Mouse (Mus musculus) large intestine, adult 2 months (tissue): Measurements from ENCODE around the gene Bsdc1. TPM values are rescaled to one million over a fixed set of nuclear protein-coding genes. Genes with fewer than 3 reads are reported as not detected.
"Not testable (repeated sequence)": the region's sequence is repeated elsewhere in the genome, so short reads cannot be mapped to it uniquely, and the experiment has no call there.

Experiments used
- DNase-seq: peaks from one replicate; pipeline ENCODE4 v3.0.0-alpha.2; 2012; ENCODE audit warnings: low read depth, low spot score
- WGBS: fragments of 180-500 bp; shearing (Covaris S2); methylation state at CpG from one replicate; pipeline ENCODE4 v1.1.7; 2018; 5-methylcytosine and 5-hydroxymethylcytosine counted together
- polyA plus RNA-seq: library from polyadenylated mRNA; depleted of rRNA; stranded (reverse); fragments of >200 nt; gene quantifications from 2 replicates; pipeline ENCODE4 v1.2.3, GENCODE M21; 2012; rRNA removed

Bsdc1 gene
- polyA plus RNA-seq, 1 experiment = 22.8 TPM

GRCm38 (mm10) chr4:129509650-129510049, 48.3 kb downstream of the Bsdc1 start:
- WGBS = 86% methylated on average over 3 of the region's 3 CpGs
- no peak for DNase-seq

GRCm38 (mm10) chr4:129510723-129511412, 49.5 kb downstream of the Bsdc1 start:
- DNase-seq = no peak
- WGBS = 66% methylated on average over 6 of the region's 6 CpGs

- WGBS = 42% methylated on average over 6 of the region's 6 CpGs
- DNase-seq = no peak
Observed at GRCm38 (mm10) chr4:129511413-129512096, 50.2 kb downstream of the Bsdc1 start.

- DNase-seq = no peak
Observed at GRCm38 (mm10) chr4:129513086-129513767, 51.8 kb downstream of the Bsdc1 start, which contains the start of gene Marcksl1. Marcksl1 (plus strand) TSS chr4:129513581.

GRCm38 (mm10) chr4:129513891-129514290, 52.5 kb downstream of the Bsdc1 start:
- no peak for DNase-seq
- 2% methylated on average over 50 of the region's 57 CpGs for WGBS

More at GRCm38 (mm10) chr4:129513086-129513767, 51.8 kb downstream of the Bsdc1 start, which contains the start of gene Marcksl1:
- 11% methylated on average over 47 of the region's 47 CpGs for WGBS

GRCm38 (mm10) chr4:129514300-129514898, 53.0 kb downstream of the Bsdc1 start:
- DNase-seq = no peak
- WGBS = 2% methylated on average over 35 of the region's 35 CpGs

GRCm38 (mm10) chr4:129516925-129517324, 55.5 kb downstream of the Bsdc1 start:
- DNase-seq = no peak
- WGBS = 23% methylated on average over 2 of the region's 2 CpGs

GRCm38 (mm10) chr4:129518519-129518918, 57.1 kb downstream of the Bsdc1 start:
- 91% methylated on average over 8 of the region's 8 CpGs for WGBS
- no peak for DNase-seq

GRCm38 (mm10) chr4:129525338-129525737, 64.0 kb downstream of the Bsdc1 start:
- no peak for DNase-seq
- 71% methylated on average over 5 of the region's 5 CpGs for WGBS

GRCm38 (mm10) chr4:129525889-129526288, 64.5 kb downstream of the Bsdc1 start:
- no peak for DNase-seq
- WGBS = 33% methylated on average over 3 of the region's 3 CpGs

- 84% methylated on average over 6 of the region's 6 CpGs for WGBS
Observed at GRCm38 (mm10) chr4:129528901-129529300, 67.5 kb downstream of the Bsdc1 start.

More at GRCm38 (mm10) chr4:129528901-129529300, 67.5 kb downstream of the Bsdc1 start:
- DNase-seq = not testable (repeated sequence)

Other genes with a start within 250 kb of the Bsdc1 start
- gene C77080, start 200.2 kb upstream of the Bsdc1 start, polyA plus RNA-seq = 92.7 and 138 TPM in 2 replicates
- gene Sync, start 174.0 kb upstream of the Bsdc1 start, polyA plus RNA-seq = 0.92 and 1.1 TPM in 2 replicates
- gene Rbbp4, start 126.2 kb upstream of the Bsdc1 start, polyA plus RNA-seq = 27.1 and 29.3 TPM in 2 replicates
- 23.1 and 24.9 TPM in 2 replicates for gene Zbtb8os, start 125.9 kb upstream of the Bsdc1 start, polyA plus RNA-seq
- 10.6 and 11.3 TPM in 2 replicates for gene Zbtb8a, start 83.5 kb upstream of the Bsdc1 start, polyA plus RNA-seq
- 0.02 TPM in 1 of 2 replicates, not detected in the other for gene Zbtb8b, start 20.7 kb upstream of the Bsdc1 start, polyA plus RNA-seq
- not detected in 2 replicates for gene Tssk3, start 29.4 kb downstream of the Bsdc1 start, polyA plus RNA-seq
- gene Fam229a, start 29.6 kb downstream of the Bsdc1 start, polyA plus RNA-seq = 0.17 TPM in 1 of 2 replicates, not detected in the other
- gene Marcksl1, start 52.0 kb downstream of the Bsdc1 start, polyA plus RNA-seq = 29.3 and 50.1 TPM in 2 replicates
- gene Hdac1, start 81.1 kb downstream of the Bsdc1 start, polyA plus RNA-seq = 56.6 and 67.3 TPM in 2 replicates
- gene Lck, start 112.1 kb downstream of the Bsdc1 start, polyA plus RNA-seq = 20.6 TPM in 2 replicates
- gene Fam167b, start 117.0 kb downstream of the Bsdc1 start, polyA plus RNA-seq = 0.57 and 0.71 TPM in 2 replicates
- 325 and 337 TPM in 2 replicates for gene Eif3i, start 139.1 kb downstream of the Bsdc1 start, polyA plus RNA-seq
- gene Tmem234, start 139.1 kb downstream of the Bsdc1 start, polyA plus RNA-seq = 113 and 137 TPM in 2 replicates
- gene Dcdc2b, start 152.7 kb downstream of the Bsdc1 start, polyA plus RNA-seq = 0.99 and 1.1 TPM in 2 replicates
- gene Iqcc, start 157.5 kb downstream of the Bsdc1 start, polyA plus RNA-seq = 19.2 and 21.1 TPM in 2 replicates
- 9.4 and 12.3 TPM in 2 replicates for gene Ccdc28b, start 162.4 kb downstream of the Bsdc1 start, polyA plus RNA-seq
- gene Txlna, start 179.5 kb downstream of the Bsdc1 start, polyA plus RNA-seq = 20.3 and 21.6 TPM in 2 replicates
- gene Kpna6, start 211.2 kb downstream of the Bsdc1 start, polyA plus RNA-seq = 15.1 and 19.7 TPM in 2 replicates
- gene Tmem39b, start 235.3 kb downstream of the Bsdc1 start, polyA plus RNA-seq = 21.5 and 23.2 TPM in 2 replicates